Mouse (Mus musculus) liver, embryonic 14.5 days (tissue): Measurements from ENCODE around the gene Arpp21.

ENCODE experiments used
- CTCF ChIP-seq: IDR thresholded peaks from 2 replicates; pipeline ENCODE4 v1.5.1; 2016; ENCODE audit warnings: antibody characterized with exemption, low read depth, control low read depth
- EP300 ChIP-seq: IDR thresholded peaks from 2 replicates; pipeline ENCODE4 v1.6.1; 2016; ENCODE audit warnings: antibody characterized with exemption, low read depth

GRCm38 (mm10) chr9:112176317-112176716 lies 59.4 kb downstream of the Arpp21 start:
- TF ChIP-seq CTCF = no peak
- TF ChIP-seq EP300 = peak; percentile 91
